Comparison of ENCODE assay signal across 10 mouse cellular contexts in the genomic region with DNA sequence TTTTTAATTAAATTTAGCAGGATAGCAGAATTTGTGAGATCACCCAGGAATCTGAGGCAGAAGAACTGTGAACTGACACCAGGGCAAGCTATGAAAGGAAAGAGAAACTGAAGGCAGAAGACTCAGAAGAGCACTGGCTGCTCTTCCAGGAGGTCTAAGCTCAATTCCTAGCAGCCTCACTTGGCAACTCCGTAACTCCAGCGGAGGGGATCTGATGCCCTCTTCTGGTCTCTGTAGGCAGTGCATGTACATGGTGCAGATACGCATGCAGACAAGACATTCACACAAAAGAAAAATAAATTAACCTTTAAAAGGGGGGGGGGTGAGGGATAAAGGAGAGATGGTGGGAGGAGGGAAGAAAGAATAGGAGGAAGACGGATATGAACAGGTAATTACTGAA.
DNase-seq lines count a peak whose midpoint lies in the region; ATAC-seq and TF ChIP-seq lines count a peak whose summit lies in the region.
"Had no signal": no experiment of that assay in that cellular context is flagged by ENCODE, and none has a peak within 500 bp of the region (broad histone marks: within the 10 kb centered on the region; RNA-seq: fewer than 3 reads in every experiment).

No protein-coding gene starts in this region.

- dilution Hi-C loops in CH12.LX (cut with MboI; ENCODE audit: extremely low pct_ligation_motif_present, extremely low pct_unique_long_range_greater_than_20kb, low sequenced_read_pairs), result no loop called here

- peak; percentile 58 for ATAC-seq in granulocyte monocyte progenitor cell, adult 5-6 weeks (replicated peaks; ENCODE audit: poor library complexity, severe bottlenecking)
- ATAC-seq: hindbrain, embryonic 16.5 days had no signal

- H3K9ac ChIP-seq in CH12.LX (ENCODE audit: insufficient read depth, low read depth), result no peak overlapping the region

- H3K79me2 ChIP-seq in CH12.LX (replicated peaks; ENCODE audit: control insufficient read depth, extremely low read depth, insufficient read depth, poor library complexity, severe bottlenecking), result no peaks in the 10 kb centered on the region

- H3K27ac ChIP-seq in CH12.LX (ENCODE audit: insufficient read depth, low read depth), result no peak overlapping the region

- no peak for TF ChIP-seq POLR2A in CH12.LX (IDR thresholded peaks at IDR 0.05; ENCODE audit: low read depth, low read length)

- TF ChIP-seq EP300 in CH12.LX (IDR thresholded peaks at IDR 0.05; ENCODE audit: low read length), result no peak

- no peak overlapping the region for H3K4me3 ChIP-seq in CH12.LX (replicated peaks in 1 of 3; ENCODE audit: low read depth in 2 of 3, low read length in 2 of 3, poor library complexity in 1 of 3)
- H3K4me3 ChIP-seq: megakaryocyte, embryonic 14.5 days had no signal

- peaks cover 37 to 80% of the 10 kb centered on the region in 2 experiments for H3K4me1 ChIP-seq in CH12.LX (ENCODE audit: control insufficient read depth in 1 of 2, insufficient read depth in 2 of 2)

- H3K4me2 ChIP-seq in CH12.LX (ENCODE audit: insufficient read depth, low read depth, poor library complexity, severe bottlenecking), result no peak overlapping the region

- TF ChIP-seq CTCF in CH12.LX (conservative IDR thresholded peaks at IDR 0.05 in 1 of 2, IDR thresholded peaks at IDR 0.05 in 1 of 2; ENCODE audit: low read depth in 2 of 2, low read length in 2 of 2), result peak; percentile 27 to 68; a peak in 2 of 4 replicates

- no peaks in the 10 kb centered on the region for H3K9me3 ChIP-seq in CH12.LX (replicated peaks; ENCODE audit: low read length)
- H3K9me3 ChIP-seq: megakaryocyte, embryonic 14.5 days had no signal

- no peaks in the 10 kb centered on the region for H3K36me3 ChIP-seq in CH12.LX (replicated peaks in 1 of 2; ENCODE audit: control insufficient read depth in 1 of 2, insufficient read depth in 1 of 2, low read length in 1 of 2)

- in situ Hi-C loops in CH12.LX (cut with MboI; ENCODE audit: low pct_ligation_motif_present, low pct_unique_long_range_greater_than_20kb, low sequenced_read_pairs), result loop anchor here (10.0 kb wide), 2 partner anchors 135 to 155 kb away; no protein-coding TSS in a partner anchor

- H3K27me3 ChIP-seq in CH12.LX (replicated peaks), result no peaks in the 10 kb centered on the region

- DNase-seq in cerebellum, postnatal 10 days, result peak; percentile 71 to 82
- no peak for DNase-seq in cerebellum, adult 18-20 months
- peak; percentile 60 to 63 for DNase-seq in layer of hippocampus, postnatal 10 days (ENCODE audit: low spot score in 2 of 2)
- DNase-seq in layer of hippocampus, adult 8-10 months (ENCODE audit: low spot score in 2 of 2), result no peak
- DNase-seq in CH12.LX (ENCODE audit: extremely low read depth), result no peak
- DNase-seq in spleen, postnatal 36 days (ENCODE audit: low spot score in 2 of 2), result no peak
- no peak for DNase-seq in T-cell, adult 2 months (ENCODE audit: low spot score)

- peak; percentile 56 for TF ChIP-seq RAD21 in CH12.LX (IDR thresholded peaks at IDR 0.05; ENCODE audit: low read depth, low read length)

TF ChIP-seq in CH12.LX, 34 proteins besides CTCF, POLR2A, EP300 and RAD21:
- TF ChIP-seq SMC3 (IDR thresholded peaks at IDR 0.05; ENCODE audit: low read depth, low read length) (peak; percentile 55), MYC (IDR thresholded peaks at IDR 0.05; ENCODE audit: low read depth, low read length) (no peak)

Comparison
In these comparisons a context has a peak if more than half of its experiments do, and no peak if none do; other contexts are left out.
1. DNase-seq: peak in cerebellum, postnatal 10 days (2 of 2) and layer of hippocampus, postnatal 10 days (2 of 2); none in cerebellum, adult 18-20 months (0 of 2), layer of hippocampus, adult 8-10 months (0 of 2), CH12.LX (single experiment), spleen, postnatal 36 days (0 of 2) and T-cell, adult 2 months (single experiment).